Mouse (Mus musculus): ENCODE data around the gene Gphn. TPM values are rescaled to one million over a fixed set of nuclear protein-coding genes. Genes with fewer than 3 reads are reported as not detected.
"Not testable (repeated sequence)": the region's sequence is repeated elsewhere in the genome, so short reads cannot be mapped to it uniquely, and the experiment has no call there.

The Gphn gene
- total RNA-seq, 2 experiments from 2014 or later, result 66.2 to 71.3 TPM

- TF ChIP-seq CTCF (conservative IDR thresholded peaks at IDR 0.05), result no peak
- no peak overlapping the region for H3K27ac ChIP-seq
- DNase-seq (ENCODE audit: low spot score in 2 of 2), result no peak
- no peak overlapping the region for H3K4me3 ChIP-seq
Observed at GRCm38 (mm10) chr12:78522176-78522575, 296.0 kb downstream of the Gphn start.

- TF ChIP-seq CTCF (conservative IDR thresholded peaks at IDR 0.05), result no peak
- no peak for DNase-seq (ENCODE audit: low spot score in 2 of 2)
- no peak overlapping the region for H3K4me3 ChIP-seq
- H3K27ac ChIP-seq, result no peak overlapping the region
Observed at GRCm38 (mm10) chr12:78522804-78523394, 296.7 kb downstream of the Gphn start.

DNA sequence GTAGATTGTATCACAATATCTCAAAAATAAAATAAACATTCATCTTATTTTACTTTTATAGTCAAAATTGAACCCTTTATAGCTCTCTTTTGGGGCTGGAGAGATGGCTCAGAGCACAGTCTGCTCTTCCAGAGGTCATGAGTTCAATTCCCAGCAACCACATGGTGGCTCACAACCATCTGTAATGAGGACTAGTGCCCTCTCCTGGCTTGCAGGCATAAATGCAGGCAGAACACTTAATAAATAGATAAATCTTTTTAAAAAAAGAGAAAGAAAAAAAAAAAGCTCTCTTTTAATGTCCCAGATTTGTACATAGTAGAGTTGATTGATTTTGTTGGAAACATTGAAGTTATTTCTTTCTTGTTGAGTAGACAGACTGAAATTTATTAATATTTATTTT is 311.4 kb downstream of the Gphn start:
- peak; percentile 57 for TF ChIP-seq CTCF (conservative IDR thresholded peaks at IDR 0.05)
- not testable (repeated sequence) for DNase-seq (ENCODE audit: low spot score in 2 of 2); H3K4me3 ChIP-seq; H3K27ac ChIP-seq

DNA sequence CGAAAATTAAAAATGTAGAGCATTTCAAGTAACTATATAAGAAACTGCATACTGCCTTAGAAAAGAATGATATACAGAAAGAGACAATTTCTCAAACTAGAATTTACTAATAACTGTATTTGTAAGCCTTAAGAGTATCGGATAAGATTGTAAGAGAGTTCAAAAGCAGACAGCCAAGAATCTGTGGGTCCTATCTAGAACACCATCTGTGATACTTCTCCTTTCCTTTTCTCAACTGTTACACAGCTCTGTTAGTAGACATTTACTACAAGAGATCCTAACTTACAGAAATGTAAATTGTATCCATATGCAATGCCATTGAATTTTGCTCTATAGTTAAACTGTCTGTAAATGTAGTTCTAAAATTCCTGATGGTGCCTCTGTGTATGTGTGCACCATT is 324.7 kb downstream of the Gphn start:
- TF ChIP-seq CTCF (conservative IDR thresholded peaks at IDR 0.05), result no peak
- Histone ChIP-seq H3K4me3 (no peak overlapping the region), H3K27ac (no peak overlapping the region)
- DNase-seq (ENCODE audit: low spot score in 2 of 2), result no peak

GRCm38 (mm10) chr12:78631816-78632215 is 405.6 kb downstream of the Gphn start:
- no peak for TF ChIP-seq CTCF (conservative IDR thresholded peaks at IDR 0.05)
- no peak overlapping the region for H3K27ac ChIP-seq
- H3K4me3 ChIP-seq, result no peak overlapping the region
- no peak for DNase-seq (ENCODE audit: low spot score in 2 of 2)

DNA sequence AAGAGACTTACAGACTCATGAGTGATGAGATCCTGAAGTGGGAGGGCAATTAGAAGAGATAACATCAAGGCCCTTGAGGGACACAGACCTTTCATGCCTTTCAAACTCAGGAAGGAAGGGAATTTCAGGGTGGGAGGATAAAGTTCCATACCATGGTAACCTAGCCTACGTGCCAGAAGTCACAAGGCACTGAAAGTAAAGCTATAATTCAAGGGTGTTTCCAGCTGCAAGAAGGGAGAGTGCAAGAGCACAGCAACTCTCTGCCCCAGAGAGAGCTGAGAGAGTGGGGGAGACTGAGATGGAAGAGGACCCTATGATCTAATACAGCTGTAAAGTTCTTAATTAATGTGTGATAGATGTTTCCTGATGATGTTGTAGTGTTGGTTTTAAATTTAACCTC is 413.3 kb downstream of the Gphn start:
- no peak for DNase-seq (ENCODE audit: low spot score in 2 of 2)
- Histone ChIP-seq H3K4me3 (no peak overlapping the region), H3K27ac (no peak overlapping the region)
- no peak for TF ChIP-seq CTCF (conservative IDR thresholded peaks at IDR 0.05)

GRCm38 (mm10) chr12:78640086-78640485 is 413.9 kb downstream of the Gphn start:
- TF ChIP-seq CTCF (conservative IDR thresholded peaks at IDR 0.05), result no peak
- H3K27ac ChIP-seq, result no peak overlapping the region
- DNase-seq (ENCODE audit: low spot score in 2 of 2), result no peak

GRCm38 (mm10) chr12:78641220-78641619 is 415.0 kb downstream of the Gphn start:
- no peak for TF ChIP-seq CTCF (conservative IDR thresholded peaks at IDR 0.05)
- no peak for DNase-seq (ENCODE audit: low spot score in 2 of 2)
- Histone ChIP-seq H3K4me3 (no peak overlapping the region), H3K27ac (no peak overlapping the region)

More at GRCm38 (mm10) chr12:78640086-78640485, 413.9 kb downstream of the Gphn start:
- H3K4me3 ChIP-seq, result no peak overlapping the region

GRCm38 (mm10) chr12:78643691-78644090 is 417.5 kb downstream of the Gphn start:
- no peak for TF ChIP-seq CTCF (conservative IDR thresholded peaks at IDR 0.05)
- Histone ChIP-seq H3K27ac (no peak overlapping the region), H3K4me3 (no peak overlapping the region)
- DNase-seq (ENCODE audit: low spot score in 2 of 2), result no peak

- DNase-seq (ENCODE audit: low spot score in 2 of 2), result no peak
- TF ChIP-seq CTCF (conservative IDR thresholded peaks at IDR 0.05), result no peak
Observed at GRCm38 (mm10) chr12:78645282-78645681, 419.1 kb downstream of the Gphn start.

GRCm38 (mm10) chr12:78659718-78660304 is 433.6 kb downstream of the Gphn start:
- H3K4me3 ChIP-seq, result no peak overlapping the region
- no peak for TF ChIP-seq CTCF (conservative IDR thresholded peaks at IDR 0.05)
- no peak overlapping the region for H3K27ac ChIP-seq
- no peak for DNase-seq (ENCODE audit: low spot score in 2 of 2)

More at GRCm38 (mm10) chr12:78645282-78645681, 419.1 kb downstream of the Gphn start:
- Histone ChIP-seq H3K4me3 (no peak overlapping the region), H3K27ac (no peak overlapping the region)

GRCm38 (mm10) chr12:78678101-78678806 is 452.1 kb downstream of the Gphn start:
- no peak for TF ChIP-seq CTCF (conservative IDR thresholded peaks at IDR 0.05)
- DNase-seq (ENCODE audit: low spot score in 2 of 2), result no peak
- no peak overlapping the region for H3K27ac ChIP-seq
- no peak overlapping the region for H3K4me3 ChIP-seq

DNA sequence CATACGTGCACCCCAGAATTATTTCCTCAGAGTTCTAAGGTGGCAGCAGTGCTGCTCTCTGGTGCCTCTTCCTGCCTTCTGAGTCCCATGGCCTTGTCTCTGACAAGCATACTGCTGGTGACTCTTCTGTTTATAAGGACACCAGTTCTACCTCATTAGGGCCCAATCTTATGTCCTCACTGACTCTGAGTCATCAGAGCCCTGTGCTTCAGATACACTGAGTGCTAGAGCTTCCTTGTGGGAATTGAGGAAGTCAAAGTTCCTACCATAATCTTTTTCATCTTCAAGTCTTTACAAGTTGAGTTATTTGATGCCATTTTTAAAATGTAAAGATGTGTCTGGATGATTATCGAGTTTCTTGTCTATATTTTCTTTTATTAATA is 452.6 kb downstream of the Gphn start:
- no peak overlapping the region for H3K27ac ChIP-seq
- no peak for DNase-seq (ENCODE audit: low spot score in 2 of 2)
- TF ChIP-seq CTCF (conservative IDR thresholded peaks at IDR 0.05), result no peak
- H3K4me3 ChIP-seq, result no peak overlapping the region

- no peak for DNase-seq (ENCODE audit: low spot score in 2 of 2)
- Histone ChIP-seq H3K4me3 (no peak overlapping the region), H3K27ac (no peak overlapping the region)
- no peak for TF ChIP-seq CTCF (conservative IDR thresholded peaks at IDR 0.05)
Observed at GRCm38 (mm10) chr12:78681048-78681447, 454.9 kb downstream of the Gphn start.

All from layer of hippocampus, adult 2 months (tissue).